Mouse (Mus musculus): Measurements from ENCODE around the gene Usp6nl.

Usp6nl gene

DNA sequence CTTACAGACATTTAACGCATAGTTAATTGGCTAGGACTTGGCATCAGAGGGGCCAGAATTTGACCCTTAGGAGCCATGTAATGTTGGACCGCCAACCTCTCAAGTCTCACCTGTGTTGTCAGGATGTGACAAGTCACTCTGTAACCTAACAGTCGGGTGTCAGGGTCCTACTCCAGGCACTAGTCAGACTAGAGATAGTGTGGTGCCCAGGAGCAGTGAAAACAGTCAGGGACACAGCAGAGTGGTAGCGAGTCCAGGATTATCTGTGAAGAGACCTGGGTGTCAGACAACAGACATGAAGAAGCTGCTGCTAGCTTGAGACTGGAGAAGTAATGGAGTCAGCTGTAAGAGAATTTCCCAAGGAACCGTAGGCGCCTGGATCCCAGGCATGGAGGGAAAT, 45.0 kb downstream of the Usp6nl start:
- no peak for DNase-seq (ENCODE audit: low spot score in 2 of 2)

DNA sequence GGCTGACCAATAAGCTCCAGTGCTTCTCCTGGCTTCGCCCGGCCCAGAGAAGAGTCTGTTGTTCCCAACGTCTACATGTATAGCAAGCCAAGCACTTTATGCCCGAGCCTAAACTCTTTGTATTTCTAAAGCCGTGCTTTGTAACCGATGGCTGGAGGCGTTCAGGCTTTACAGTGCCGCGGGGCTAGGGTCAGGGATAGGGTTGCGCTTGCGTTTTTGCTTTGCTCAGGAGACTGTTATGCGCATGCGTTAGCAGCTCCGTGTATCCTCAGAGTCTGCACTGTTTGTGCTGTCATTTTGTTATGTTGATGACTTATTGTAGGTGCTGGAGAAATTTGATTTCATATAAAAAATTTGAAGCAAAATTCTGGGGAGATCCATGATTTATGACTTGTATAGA, 51.7 kb downstream of the Usp6nl start:
- DNase-seq (ENCODE audit: low spot score in 2 of 2), result no peak

DNA sequence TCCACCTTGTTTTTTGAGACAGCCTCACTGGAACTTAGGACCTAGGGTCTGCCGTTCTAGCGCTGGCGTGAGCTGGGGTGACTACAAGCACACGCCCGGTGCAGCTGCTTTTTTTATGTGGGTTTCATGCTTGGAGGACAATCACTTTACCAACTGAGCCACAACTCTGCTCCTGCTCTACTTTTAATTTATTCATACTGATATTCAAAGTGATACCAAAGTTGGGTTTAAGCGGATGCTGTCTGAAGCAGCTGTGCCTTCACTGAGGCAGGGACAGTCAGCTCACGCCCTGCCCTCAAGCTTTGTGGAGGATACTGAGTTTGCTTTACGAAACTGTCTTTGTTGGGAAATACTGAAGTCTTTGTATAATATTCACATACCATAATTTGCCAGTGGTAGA, 53.6 kb downstream of the Usp6nl start:
- no peak for DNase-seq (ENCODE audit: low spot score in 2 of 2)

DNA sequence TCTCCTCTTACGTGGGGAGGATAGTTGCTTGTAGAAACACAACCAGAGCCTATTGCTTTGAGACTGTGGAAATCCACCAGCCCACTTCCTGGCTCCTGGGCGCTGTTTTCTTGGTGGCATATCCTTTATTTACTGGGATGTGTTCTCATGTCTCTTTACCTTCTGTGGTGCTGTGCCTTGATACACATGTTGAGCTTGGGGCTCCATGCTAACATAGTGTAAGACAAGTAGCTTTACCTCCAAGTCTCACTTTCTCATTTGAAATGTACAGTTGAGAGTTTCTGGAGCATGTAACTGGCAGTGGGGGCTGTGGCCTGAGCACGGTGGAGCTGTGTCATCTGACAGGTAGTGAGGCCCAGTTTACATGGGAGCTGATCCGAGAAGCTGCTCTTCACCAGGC, 54.5 kb downstream of the Usp6nl start:
- no peak for DNase-seq (ENCODE audit: low spot score in 2 of 2)

DNA sequence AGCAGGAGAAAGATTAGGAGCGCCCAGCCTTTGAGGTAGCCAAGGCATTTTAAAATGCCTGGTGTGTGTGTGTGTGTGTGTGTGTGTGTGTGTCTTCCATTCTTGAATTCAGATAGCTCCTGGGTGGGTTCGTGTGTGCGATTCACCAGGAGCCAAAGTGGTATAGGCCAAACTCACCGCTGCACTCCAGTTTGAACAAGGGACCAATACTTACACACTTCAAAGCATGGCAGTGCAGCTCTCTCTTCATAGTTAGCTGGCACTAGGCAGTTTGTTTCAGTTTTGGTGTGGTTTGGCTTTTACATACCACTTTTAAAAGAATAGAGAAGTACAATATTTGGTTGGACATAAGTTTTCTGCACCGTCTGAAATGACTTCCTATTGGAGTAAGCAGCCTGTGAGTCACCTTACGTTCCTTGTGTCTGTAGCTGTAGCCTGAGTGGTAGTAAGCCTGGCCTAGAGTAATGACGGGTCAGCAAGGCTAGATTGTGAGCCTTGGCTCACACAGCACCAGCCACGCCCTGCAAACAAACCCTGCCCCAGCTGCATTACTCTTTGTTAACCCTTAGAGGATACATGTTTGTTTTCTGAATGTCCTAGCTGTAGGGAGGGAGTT, 56.2 kb downstream of the Usp6nl start:
- peak in 1 of 2 experiments; percentile 10 for DNase-seq (ENCODE audit: low spot score in 2 of 2)

DNA sequence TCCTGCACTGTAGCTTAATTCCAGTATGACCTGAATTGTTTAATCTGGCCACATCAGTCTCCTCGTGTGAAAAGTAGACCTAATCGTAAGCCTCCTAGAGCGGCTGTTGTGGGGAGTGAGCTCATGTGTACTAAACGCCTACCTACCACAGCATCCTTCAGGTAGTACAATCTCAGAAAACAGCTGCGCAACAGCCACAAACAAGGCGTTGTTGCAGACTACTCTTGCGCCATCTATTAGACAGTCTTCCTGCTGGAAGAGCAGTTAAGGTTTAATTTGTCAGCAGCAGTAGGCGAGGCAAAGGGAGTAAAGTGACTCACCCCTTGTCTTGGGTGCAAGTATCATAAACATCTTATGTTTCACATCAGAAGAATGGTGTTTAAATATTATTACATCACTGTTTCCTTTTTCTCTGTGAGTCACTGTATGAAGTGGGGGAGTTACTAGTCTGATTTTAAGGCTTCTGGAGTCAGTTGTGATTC, 57.3 kb downstream of the Usp6nl start:
- peak in 1 of 2 experiments; percentile 15 for DNase-seq (ENCODE audit: low spot score in 2 of 2)

DNA sequence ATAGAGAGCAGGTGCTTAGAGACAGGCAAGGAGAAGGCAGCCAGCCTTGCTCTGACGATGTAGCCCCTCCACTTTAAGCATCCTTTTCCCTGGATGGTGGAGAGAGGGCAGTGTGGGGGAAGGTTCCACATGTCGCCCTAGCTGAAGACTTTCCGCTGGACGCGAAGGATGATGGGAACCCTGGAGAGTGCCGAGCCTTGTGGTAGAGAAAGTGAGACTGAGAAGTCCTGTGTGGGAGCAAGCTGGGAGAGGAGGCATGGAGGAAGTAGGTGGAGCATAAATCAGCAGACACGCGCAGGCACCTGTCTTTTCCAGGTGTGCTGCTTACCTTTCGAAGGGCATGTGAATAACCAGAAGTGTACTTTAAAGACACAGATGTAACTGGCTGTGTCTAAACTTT, 57.9 kb downstream of the Usp6nl start:
- DNase-seq (ENCODE audit: low spot score in 2 of 2), result no peak

DNA sequence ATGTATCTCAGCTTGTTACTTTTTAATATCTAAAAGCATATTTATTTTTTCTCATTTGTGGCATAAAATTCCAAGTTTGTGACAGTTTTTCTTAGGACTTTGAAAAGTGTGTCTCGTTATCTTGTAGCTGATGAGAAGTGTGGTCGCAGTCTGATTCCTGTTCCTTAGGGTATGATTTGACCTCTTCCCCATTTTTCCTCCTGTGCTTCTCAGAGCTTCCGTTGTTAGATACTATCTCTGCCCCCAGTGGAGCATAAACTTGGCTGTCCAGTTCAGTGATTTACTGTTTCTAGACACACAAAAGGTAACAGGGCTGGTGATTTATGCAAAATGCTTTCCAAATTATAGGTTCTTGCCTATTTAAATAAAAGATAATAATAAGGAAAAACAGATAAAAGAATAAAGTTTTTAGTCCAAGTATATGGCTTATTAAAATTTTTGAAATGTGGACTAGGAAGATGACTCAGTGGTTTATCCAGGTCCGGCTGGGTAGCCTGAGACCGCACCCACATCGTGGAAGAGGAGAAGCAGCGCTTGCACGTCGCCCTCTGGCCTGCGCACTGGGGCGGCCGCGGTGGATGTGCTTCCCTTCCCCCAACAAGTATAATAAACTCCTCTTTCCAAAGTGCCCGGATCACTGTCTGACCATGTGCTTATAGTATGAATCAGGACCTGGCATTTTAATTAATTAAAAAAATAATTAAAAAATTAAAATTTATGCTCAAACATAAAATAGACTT, 62.1 kb downstream of the Usp6nl start:
- no peak for DNase-seq (ENCODE audit: low spot score in 2 of 2)

DNA sequence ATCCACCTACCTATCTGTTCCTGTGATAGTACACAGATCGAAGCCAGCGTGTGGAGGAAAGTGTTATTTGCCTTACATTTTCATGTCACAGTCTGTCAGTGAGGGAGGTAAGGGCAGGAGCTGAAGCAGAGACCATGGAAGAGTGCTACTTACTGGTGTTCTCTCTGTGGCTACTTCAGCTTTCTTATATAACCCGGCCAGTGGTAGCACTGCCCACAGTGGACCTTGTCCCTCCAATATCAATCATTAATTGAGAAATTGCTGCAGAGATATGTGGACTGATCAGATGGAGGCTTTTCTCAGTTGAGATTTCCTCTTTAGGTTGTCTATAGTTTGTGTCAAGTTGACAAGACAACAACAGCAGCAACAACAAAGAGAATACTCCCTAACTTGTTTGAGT, 66.7 kb downstream of the Usp6nl start:
- DNase-seq (ENCODE audit: low spot score in 2 of 2), result no peak

DNA sequence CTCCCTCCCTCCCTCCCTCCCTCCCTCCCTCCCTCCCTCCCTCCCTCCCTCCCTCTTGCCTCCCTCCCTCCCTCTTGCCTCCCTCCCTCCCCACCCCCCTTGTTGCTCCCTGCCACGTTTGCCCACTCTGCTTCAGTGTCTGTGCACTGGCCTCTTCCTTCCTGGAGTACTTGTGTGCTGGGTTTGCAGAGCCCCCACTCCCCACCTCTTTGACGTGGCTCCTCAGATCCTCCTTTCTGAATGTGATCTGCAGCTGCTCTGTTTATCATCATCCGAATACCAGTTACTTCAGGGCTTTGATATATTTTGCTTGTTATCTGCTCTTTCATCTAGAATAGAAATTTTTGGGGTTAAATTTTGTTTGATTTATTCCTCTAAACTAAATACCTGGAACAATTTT, 68.8 kb downstream of the Usp6nl start:
- DNase-seq (ENCODE audit: low spot score in 2 of 2), result no peak

DNA sequence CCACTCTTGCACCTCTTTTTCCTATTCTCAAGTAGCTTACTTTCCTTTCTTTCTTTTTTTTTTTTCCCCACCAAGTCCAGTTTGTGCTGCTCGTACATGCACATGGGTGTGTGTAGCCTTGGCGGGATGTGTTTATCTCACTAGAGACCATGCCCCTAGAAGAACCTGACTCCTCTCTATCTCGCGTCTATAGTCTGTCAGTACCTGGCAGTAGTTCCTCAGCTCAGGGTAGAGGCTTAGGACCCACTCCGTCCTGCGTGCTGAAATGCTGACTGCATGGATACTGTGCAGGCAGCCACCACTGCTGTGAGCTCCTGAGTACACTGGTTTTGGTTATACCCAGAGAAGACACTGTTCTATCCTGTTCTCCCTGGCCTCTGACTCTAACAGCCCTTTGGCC, 69.5 kb downstream of the Usp6nl start:
- no peak for DNase-seq (ENCODE audit: low spot score in 2 of 2)

DNA sequence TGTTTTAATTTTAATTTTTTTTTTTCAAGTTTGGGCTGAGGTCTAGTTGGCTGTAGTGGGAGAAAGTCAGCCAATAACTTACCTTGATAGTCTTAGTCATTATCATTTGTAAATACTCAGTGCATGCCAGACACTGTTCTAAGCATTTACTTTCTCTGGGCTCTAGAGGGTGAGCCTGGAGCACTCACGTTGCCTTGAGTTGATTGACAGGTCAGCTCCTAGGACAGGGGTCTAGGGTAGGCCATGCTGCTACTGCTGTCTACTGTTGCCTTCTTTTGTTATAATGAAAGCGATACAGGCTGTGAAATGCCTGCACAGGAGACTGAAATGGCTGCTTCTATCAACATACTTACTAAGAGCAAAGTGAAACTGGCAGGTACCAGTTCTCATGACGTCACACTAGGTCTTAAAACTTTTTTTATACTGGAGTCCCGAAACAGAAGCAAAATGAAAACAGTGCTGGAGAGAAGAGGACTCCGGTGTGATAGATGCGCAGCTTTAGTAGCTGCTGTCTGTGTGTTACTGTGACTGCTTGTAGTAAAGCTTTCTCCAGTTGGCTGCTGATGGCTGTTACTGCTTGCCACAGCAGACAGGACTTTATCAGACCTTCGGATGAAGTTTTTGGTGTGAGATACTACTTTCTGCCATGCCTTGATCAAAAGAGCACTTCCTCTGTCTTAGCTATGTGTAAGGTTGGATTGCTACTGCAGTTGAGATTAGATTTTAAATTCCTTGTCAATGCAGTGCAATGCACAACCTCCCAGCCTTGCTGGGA, 73.6 kb downstream of the Usp6nl start:
- DNase-seq (ENCODE audit: low spot score in 2 of 2), result no peak

DNA sequence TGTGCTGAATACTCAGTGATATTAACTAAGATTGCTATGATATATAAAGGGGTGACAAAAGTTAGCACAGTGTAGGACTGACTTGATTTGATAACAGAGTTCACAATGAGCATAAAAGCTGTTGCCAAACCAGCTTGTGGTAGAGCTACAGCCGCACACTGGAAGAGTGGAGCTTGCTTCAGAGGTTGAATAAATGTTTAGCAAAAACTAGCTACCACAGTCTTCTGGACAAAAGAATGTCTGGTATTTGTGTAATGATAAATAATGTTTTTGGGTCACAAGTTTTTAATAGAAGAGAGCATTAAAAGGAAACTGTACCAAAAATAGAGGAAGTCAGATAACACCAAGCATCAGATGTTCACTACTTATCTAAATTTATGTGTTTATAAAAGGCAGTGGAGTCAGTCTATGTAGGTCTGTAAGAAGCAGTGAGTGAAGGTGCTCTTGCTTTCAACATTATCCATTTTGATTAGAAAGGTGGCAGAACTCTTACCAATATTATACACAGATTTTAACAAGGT, 74.2 kb downstream of the Usp6nl start:
- DNase-seq (ENCODE audit: low spot score in 2 of 2), result no peak

DNA sequence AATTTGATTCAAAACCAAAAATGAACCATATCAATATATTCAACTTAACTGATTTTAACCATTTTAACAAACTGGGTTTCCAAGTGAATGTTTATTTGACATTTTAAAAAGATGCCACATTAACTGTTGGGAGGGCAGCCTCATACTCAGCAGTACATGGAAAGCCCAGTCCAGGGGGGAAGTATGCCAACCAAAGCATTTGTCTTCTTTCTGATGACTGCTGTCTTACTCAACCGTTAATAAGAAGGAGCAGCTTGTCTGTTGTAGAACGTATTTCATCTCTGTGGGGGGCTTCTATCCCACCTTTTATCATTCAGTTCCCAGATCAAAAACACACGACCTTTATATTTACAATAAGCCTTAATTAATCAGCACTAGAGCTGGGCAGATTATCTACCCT, 74.7 kb downstream of the Usp6nl start:
- no peak for DNase-seq (ENCODE audit: low spot score in 2 of 2)

DNA sequence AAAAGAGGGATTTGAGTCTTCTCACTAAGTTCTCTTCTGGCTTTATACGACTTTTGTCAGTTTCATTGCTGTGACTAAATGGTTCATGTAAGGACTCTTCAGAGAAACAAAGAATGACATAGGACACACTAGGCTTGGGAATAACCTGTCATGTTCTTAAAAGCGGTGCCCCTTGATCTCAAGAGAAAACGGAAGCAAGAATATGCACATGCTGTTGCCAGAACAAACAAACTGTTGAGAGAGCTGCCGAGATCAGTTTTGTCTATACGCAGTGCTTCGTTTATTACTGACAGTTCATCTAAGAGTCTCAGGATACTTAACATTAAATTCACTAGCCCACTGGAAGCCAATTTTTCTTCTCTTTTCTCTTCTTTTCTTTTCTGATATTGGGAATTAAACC, 76.4 kb downstream of the Usp6nl start:
- DNase-seq (ENCODE audit: low spot score in 2 of 2), result no peak

DNA sequence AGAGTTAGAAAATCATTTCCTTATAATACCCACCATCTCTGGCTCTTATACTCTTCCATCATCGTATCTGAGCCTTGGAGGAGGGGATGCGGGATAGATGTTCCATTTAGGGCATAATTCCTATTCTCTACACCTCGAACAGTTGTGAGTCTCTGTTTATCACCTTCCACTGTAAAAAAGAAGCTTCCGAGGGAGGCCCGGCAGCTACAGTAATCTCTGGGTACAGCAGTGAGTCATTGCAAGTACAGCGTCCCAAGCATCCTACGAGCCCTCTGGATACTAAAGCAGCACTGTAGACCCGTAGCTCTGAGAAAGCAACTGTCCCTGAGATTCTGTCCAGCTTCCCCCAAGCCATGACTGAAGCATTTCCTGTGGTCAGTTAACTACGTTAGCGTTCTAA, 78.6 kb downstream of the Usp6nl start:
- no peak for DNase-seq (ENCODE audit: low spot score in 2 of 2)

DNA sequence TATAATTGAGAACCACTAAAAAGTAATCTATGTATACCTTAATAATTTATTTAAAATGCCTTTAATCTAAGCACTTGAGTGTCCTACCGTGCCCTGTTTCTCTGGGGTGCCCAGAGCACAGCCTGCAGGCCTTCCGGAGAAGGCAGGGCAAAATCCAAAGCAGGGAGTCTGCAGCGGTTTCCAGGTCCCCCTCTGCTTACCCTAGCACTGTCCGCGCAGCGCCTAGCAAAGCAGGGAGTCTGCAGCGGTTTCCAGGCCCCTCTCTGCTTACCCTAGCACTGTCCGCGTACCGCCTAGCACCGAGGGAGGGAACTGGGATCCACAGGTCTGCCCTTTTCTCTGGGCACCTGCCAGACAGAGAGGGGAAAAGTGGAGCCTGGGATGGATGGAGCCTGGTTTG, 80.9 kb downstream of the Usp6nl start:
- DNase-seq (ENCODE audit: low spot score in 2 of 2), result no peak

DNA sequence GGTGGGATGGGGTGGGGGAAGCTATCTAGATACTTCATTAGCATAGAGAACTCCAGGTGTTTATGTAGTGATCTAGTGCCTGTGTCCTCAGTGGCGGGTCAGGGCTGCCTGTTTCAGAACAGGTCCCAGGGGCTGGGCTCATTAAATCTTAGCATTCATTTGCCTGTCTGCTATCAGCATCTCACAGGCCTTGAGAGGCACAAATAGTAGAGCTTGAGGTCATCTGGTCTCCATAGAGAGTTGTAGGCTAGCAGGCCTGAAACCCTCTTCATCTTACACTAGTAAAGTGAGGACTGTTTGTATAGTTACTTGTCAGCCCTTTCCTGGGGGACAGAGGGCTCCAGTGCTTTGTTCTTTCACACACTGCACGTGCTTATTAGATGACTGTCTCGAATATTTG, 81.5 kb downstream of the Usp6nl start:
- no peak for DNase-seq (ENCODE audit: low spot score in 2 of 2)

DNA sequence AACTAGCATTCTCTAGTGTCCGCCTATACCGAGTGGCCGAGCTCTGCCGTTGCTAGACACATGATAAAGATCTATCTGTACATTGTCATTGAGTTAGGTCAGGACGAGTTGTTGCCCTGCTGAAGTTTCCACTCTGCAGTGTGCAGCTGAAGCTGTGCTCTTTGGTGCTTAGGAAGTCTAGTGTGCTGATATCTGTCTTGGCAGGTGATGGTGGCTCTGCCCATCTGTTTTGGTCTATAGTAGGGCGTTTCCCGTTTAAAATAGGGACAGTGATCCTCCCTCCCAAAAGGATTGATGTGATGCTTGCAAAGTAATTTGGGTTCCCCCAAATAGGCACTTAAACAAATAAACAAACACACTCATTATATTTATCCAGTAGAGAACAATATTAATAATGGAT, 82.2 kb downstream of the Usp6nl start:
- DNase-seq (ENCODE audit: low spot score in 2 of 2), result no peak

DNA sequence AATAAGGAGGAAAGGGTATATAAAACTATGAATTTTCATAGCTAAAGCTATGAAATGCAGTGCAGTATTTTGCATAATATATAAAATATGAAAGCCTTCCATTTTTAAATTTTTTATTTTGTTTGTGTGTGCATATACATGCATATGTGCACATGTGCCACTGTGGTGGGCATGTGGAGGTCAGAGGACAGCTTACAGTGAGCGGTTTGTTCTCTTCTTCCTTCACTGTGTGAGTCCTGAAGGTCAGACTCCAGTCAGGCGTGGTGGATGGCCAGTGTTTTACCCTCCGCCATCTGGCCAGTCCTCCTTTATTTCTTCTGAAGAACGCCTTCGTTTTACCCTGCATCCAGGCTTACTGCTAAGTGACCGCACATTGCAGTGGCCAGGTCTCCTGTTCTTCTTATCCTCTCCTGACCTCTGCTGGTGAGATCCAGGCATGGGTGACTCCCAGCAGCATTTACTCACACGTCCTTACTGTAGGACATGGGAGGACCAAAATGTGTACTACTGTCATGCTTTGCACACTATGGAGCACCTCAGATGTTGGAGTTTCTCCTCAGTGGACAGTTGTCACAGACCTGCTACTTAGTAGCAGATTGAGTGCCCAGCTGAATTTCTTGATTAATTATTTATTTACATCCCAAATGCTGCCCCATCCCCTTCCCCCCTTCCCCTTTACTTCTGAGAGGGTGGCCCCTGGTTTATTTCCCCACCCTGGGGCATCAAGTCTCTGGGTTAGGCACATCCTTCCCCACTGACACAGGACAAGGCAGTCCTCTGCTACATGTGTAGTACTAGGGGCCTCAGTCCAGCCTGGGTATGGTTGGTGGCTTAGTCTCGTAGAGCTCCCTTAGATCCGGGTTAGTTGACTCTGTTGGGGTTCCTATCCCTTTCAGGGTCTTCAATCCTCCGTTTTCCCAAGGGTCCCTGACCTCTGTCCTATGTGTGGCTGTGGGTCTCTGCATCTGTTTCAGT, 82.9 kb downstream of the Usp6nl start:
- peak; percentile 74 to 78 for DNase-seq (ENCODE audit: low spot score in 2 of 2)

DNA sequence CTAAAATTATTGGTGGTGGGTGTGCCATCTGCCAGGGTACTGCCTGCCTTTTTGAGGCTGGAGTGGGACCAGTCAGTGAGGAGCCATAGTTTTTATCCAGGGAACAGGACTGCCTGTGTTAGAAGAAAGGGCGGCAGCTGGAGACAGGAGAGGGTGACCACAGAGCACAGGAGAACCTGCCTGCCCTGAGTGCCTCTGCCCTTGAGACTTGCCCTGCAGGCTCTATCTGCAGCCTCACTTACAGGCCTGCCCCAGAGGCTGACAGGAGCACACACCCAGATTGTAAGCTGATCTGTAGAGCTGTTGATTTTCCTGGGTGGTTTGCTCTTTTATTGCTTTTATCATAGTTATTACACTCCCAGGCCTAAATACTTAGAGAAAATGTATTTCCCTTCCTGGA, 85.2 kb downstream of the Usp6nl start:
- DNase-seq (ENCODE audit: low spot score in 2 of 2), result no peak
